Mouse (Mus musculus): ENCODE results near the gene Vpreb3.
A peak's percentile ranks its signal among the peaks of the same experiment; 100 is the strongest.

The Vpreb3 gene

GRCm38 (mm10) chr10:75932081-75932678, 10.7 kb upstream of the Vpreb3 start:
- DNase-seq (ENCODE audit: low read depth, low spot score): no peak

GRCm38 (mm10) chr10:75932891-75933290, 10.0 kb upstream of the Vpreb3 start, which contains the start of gene Chchd10:
TSS of gene Chchd10 (plus strand) at chr10:75933130.
- no peak for DNase-seq (ENCODE audit: low read depth, low spot score)

GRCm38 (mm10) chr10:75934991-75935390, 7.9 kb upstream of the Vpreb3 start:
- no peak for DNase-seq (ENCODE audit: low read depth, low spot score)

- peak; percentile 92 for DNase-seq (ENCODE audit: low read depth, low spot score)
Measured at GRCm38 (mm10) chr10:75935680-75936541, 6.9 kb upstream of the Vpreb3 start, which contains the start of gene Mmp11. TSS of gene Mmp11 (minus strand) at chr10:75936496.

- DNase-seq (ENCODE audit: low read depth, low spot score): no peak
Measured at GRCm38 (mm10) chr10:75936909-75937667, 5.8 kb upstream of the Vpreb3 start.

- no peak for DNase-seq (ENCODE audit: low read depth, low spot score)
Measured at GRCm38 (mm10) chr10:75937851-75938643, 4.8 kb upstream of the Vpreb3 start.

GRCm38 (mm10) chr10:75939481-75940234, 3.2 kb upstream of the Vpreb3 start:
- DNase-seq (ENCODE audit: low read depth, low spot score): no peak

- DNase-seq (ENCODE audit: low read depth, low spot score): no peak
Measured at GRCm38 (mm10) chr10:75940520-75940919, 2.3 kb upstream of the Vpreb3 start, which contains the start of gene Gm867. TSS of gene Gm867 (minus strand) at chr10:75940672.

GRCm38 (mm10) chr10:75941042-75941824, 1.6 kb upstream of the Vpreb3 start:
- DNase-seq (ENCODE audit: low read depth, low spot score): no peak

GRCm38 (mm10) chr10:75944066-75944772, 1.4 kb downstream of the Vpreb3 start:
- no peak for DNase-seq (ENCODE audit: low read depth, low spot score)

- DNase-seq (ENCODE audit: low read depth, low spot score): no peak
Measured at GRCm38 (mm10) chr10:75945213-75945612, 2.4 kb downstream of the Vpreb3 start.

GRCm38 (mm10) chr10:75945896-75946295, 3.0 kb downstream of the Vpreb3 start:
- no peak for DNase-seq (ENCODE audit: low read depth, low spot score)

GRCm38 (mm10) chr10:75948079-75948478, 5.2 kb downstream of the Vpreb3 start:
- DNase-seq (ENCODE audit: low read depth, low spot score): no peak

GRCm38 (mm10) chr10:75949053-75950045, 6.5 kb downstream of the Vpreb3 start:
- DNase-seq (ENCODE audit: low read depth, low spot score): no peak

GRCm38 (mm10) chr10:75950791-75951210, 7.9 kb downstream of the Vpreb3 start:
- no peak for DNase-seq (ENCODE audit: low read depth, low spot score)

GRCm38 (mm10) chr10:75951424-75952050, 8.7 kb downstream of the Vpreb3 start:
- peak; percentile 63 for DNase-seq (ENCODE audit: low read depth, low spot score)

- DNase-seq (ENCODE audit: low read depth, low spot score): no peak
Measured at GRCm38 (mm10) chr10:75954381-75954811, 11.5 kb downstream of the Vpreb3 start, which contains the start of gene Gm5134. TSS of gene Gm5134 (plus strand) at chr10:75954514.

All from retina, adult 2 months (tissue).